Mouse (Mus musculus) liver, adult 2 months (tissue): Measurements from ENCODE around the gene Tmem50a.

ENCODE experiments used
- CTCF ChIP-seq: fragments of 200-500 bp; IDR thresholded peaks from 2 replicates; pipeline ENCODE4 v1.5.1; 2011; ENCODE audit warnings: low read depth, low read length, control low read depth
- POLR2A ChIP-seq: fragments of 200-500 bp; IDR thresholded peaks from 2 replicates; pipeline ENCODE4 v1.6.1; 2011; ENCODE audit warnings: low read length, control low read depth; ENCODE audit not compliant: insufficient read depth; ENCODE audit errors: extremely low read depth

- TF ChIP-seq CTCF, result no peak
- TF ChIP-seq POLR2A, result no peak
Observed at GRCm38 (mm10) chr4:134917194-134917593, 2.4 kb upstream of the Tmem50a start.
